Mouse (Mus musculus) ES-E14 (cell line): ENCODE data around the gene Ankrd9. TPM values are rescaled to one million over a fixed set of nuclear protein-coding genes. Genes with fewer than 3 reads are reported as not detected.

Experiments used
- DNase-seq: peaks from one replicate; pipeline ENCODE4 v3.0.0-alpha.2; 2013; ENCODE audit warnings: low read depth, low spot score
- H3K27ac ChIP-seq: 2 replicates; pipeline ENCODE4 v1.5.1; 2012; ENCODE audit warnings: low read depth, mild to moderate bottlenecking, low read length, moderate library complexity, mixed read lengths; ENCODE audit not compliant: poor library complexity, insufficient read depth, severe bottlenecking
- H3K36me3 ChIP-seq: 2 replicates; pipeline ENCODE4 v1.6.1; 2012; ENCODE audit warnings: mild to moderate bottlenecking, low read length, moderate library complexity, mixed read lengths; ENCODE audit not compliant: control insufficient read depth, poor library complexity, insufficient read depth, severe bottlenecking
- H3K4me1 ChIP-seq, 2 experiments: fragments of 150-350 bp in 1 of 2; sonication (generic) in 1 of 2; 2 replicates each; pipeline ENCODE4 v1.6.1; 2012; ENCODE audit warnings: low read length in 2 of 2, mild to moderate bottlenecking in 1 of 2, mixed read lengths in 1 of 2; ENCODE audit not compliant: control insufficient read depth in 2 of 2, insufficient read depth in 2 of 2, poor library complexity in 1 of 2
- H3K4me3 ChIP-seq, 2 experiments: fragments of 150-350 bp in 1 of 2; sonication (generic) in 1 of 2; 2 replicates each; pipeline ENCODE4 v1.5.1; 2012; ENCODE audit warnings: low read length in 2 of 2, low read depth in 1 of 2, mild to moderate bottlenecking in 1 of 2, mixed read lengths in 1 of 2; ENCODE audit not compliant: insufficient read depth in 1 of 2, poor library complexity in 1 of 2, severe bottlenecking in 1 of 2
- H3K9ac ChIP-seq: 2 replicates; pipeline ENCODE4 v1.6.1; 2012; ENCODE audit warnings: low read depth, mild to moderate bottlenecking, low read length, mixed read lengths; ENCODE audit not compliant: poor library complexity, insufficient read depth, severe bottlenecking
- H3K9me3 ChIP-seq: fragments of 150-350 bp; sonication (generic); 2 replicates; pipeline ENCODE4 v1.6.1; 2012; ENCODE audit warnings: low read depth, mild to moderate bottlenecking, low read length; ENCODE audit not compliant: control insufficient read depth, insufficient read depth
- CHD2 ChIP-seq: IDR thresholded peaks from 2 replicates; pipeline ENCODE4 v1.6.1; 2014; ENCODE audit warnings: mild to moderate bottlenecking, low read depth, low read length, inconsistent platforms
- HCFC1 ChIP-seq: IDR thresholded peaks from 2 replicates; pipeline ENCODE4 v1.6.1; 2012; ENCODE audit warnings: low read length, inconsistent platforms, borderline replicate concordance; ENCODE audit not compliant: insufficient read depth
- MAFK ChIP-seq: IDR thresholded peaks from 2 replicates; pipeline ENCODE4 v1.6.1; 2014; ENCODE audit warnings: mild to moderate bottlenecking, low read depth, low read length, inconsistent platforms; ENCODE audit not compliant: insufficient read depth
- ZC3H11A ChIP-seq: IDR thresholded peaks from 2 replicates; pipeline ENCODE4 v1.6.1; 2012; ENCODE audit warnings: low read depth, mild to moderate bottlenecking, inconsistent platforms, low read length, borderline replicate concordance
- ZNF384 ChIP-seq: IDR thresholded peaks from 2 replicates; pipeline ENCODE4 v1.6.1; 2012; ENCODE audit warnings: low read depth, low read length, inconsistent platforms
- in situ Hi-C, 2 experiments: fragments of 600-800 bp; cut with MboI; formaldehyde crosslinking; loops; one replicate each; pipeline ENCODE4 v1.15.1; 2025; ENCODE audit warnings: low sequenced_read_pairs in 2 of 2, inconsistent platforms in 1 of 2; ENCODE audit not compliant: unreplicated experiment in 2 of 2
- total RNA-seq: library from RNA; depleted of rRNA; stranded (reverse); fragments of 300-350 nt; gene quantifications from 2 replicates; pipeline ENCODE4 v1.2.3, GENCODE M21; 2012

Ankrd9 gene
- total RNA-seq, 1 experiment: 12.4 TPM

- in situ Hi-C loops: no loop called here
- no peak for TF ChIP-seq MAFK
- TF ChIP-seq HCFC1: no peak
- TF ChIP-seq ZC3H11A: no peak
- no peak for TF ChIP-seq CHD2
- TF ChIP-seq ZNF384: no peak
- no peak for DNase-seq
- Histone ChIP-seq H3K27ac (peak overlapping the region; percentile 6; the same call in 1 of the 2 replicates), H3K9me3 (no peaks in the 10 kb centered on the region; the same call in 1 of the 2 replicates), H3K9ac (no peak overlapping the region), H3K4me1 (peaks cover 0 to 2% of the 10 kb centered on the region in 2 experiments; a peak in 1 of 4 replicates), H3K4me3 (no peak overlapping the region), H3K36me3 (peaks cover 2% of the 10 kb centered on the region; the same call in 1 of the 2 replicates)
Observed at GRCm38 (mm10) chr12:110940869-110941268, 38.0 kb downstream of the Ankrd9 start.

DNA sequence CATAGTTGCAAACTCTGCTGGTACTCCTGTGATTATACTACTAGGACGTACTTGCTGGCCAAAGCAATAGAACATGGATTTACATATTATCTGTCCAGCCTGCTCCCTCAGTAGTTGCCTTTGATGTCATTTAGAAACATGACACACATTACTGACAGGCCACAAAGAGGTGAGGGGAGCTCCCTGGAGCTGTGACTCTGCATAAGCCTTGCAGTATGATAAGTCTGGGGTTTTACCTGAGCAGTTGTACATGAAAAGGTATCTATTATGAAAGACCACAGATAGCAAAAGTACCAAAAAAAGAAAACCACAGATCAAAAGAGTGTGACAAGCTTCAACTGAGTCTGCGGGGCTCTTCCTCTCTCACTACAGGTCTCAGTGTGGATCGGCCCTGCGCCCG is 39.5 kb downstream of the Ankrd9 start:
- Histone ChIP-seq H3K4me1 (peaks cover 0 to 2% of the 10 kb centered on the region in 2 experiments; a peak in 1 of 4 replicates), H3K4me3 (no peak overlapping the region), H3K36me3 (peaks cover 2% of the 10 kb centered on the region; the same call in 1 of the 2 replicates), H3K9me3 (no peaks in the 10 kb centered on the region; the same call in 1 of the 2 replicates), H3K27ac (no peak overlapping the region), H3K9ac (no peak overlapping the region)
- no peak for DNase-seq
- in situ Hi-C loops: no loop called here
- TF ChIP-seq MAFK (no peak), CHD2 (no peak), ZC3H11A (no peak), ZNF384 (no peak), HCFC1 (no peak)

GRCm38 (mm10) chr12:110937496-110937895 is 41.3 kb downstream of the Ankrd9 start:
- Histone ChIP-seq H3K9me3 (no peaks in the 10 kb centered on the region; the same call in 1 of the 2 replicates), H3K9ac (no peak overlapping the region), H3K4me1 (peaks cover 0 to 2% of the 10 kb centered on the region in 2 experiments; a peak in 1 of 4 replicates), H3K4me3 (no peak overlapping the region), H3K36me3 (peaks cover 12% of the 10 kb centered on the region; the same call in 1 of the 2 replicates), H3K27ac (no peak overlapping the region)
- in situ Hi-C loops: no loop called here
- no peak for DNase-seq
- TF ChIP-seq HCFC1 (no peak), MAFK (no peak), ZC3H11A (no peak), CHD2 (no peak), ZNF384 (no peak)

- H3K4me1 ChIP-seq: peaks cover 0 to 2% of the 10 kb centered on the region in 2 experiments; a peak in 1 of 4 replicates
- no peak for TF ChIP-seq HCFC1
- TF ChIP-seq ZC3H11A: peak; percentile 74
- TF ChIP-seq MAFK: no peak
- TF ChIP-seq CHD2: peak; percentile 33; the same call in 1 of the 2 replicates
- TF ChIP-seq ZNF384: no peak
- no peaks in the 10 kb centered on the region; the same call in 1 of the 2 replicates for H3K9me3 ChIP-seq
- H3K27ac ChIP-seq: no peak overlapping the region
- H3K36me3 ChIP-seq: peaks cover 13% of the 10 kb centered on the region; the same call in 1 of the 2 replicates
- no peak overlapping the region for H3K4me3 ChIP-seq
- DNase-seq: peak; percentile 51
- H3K9ac ChIP-seq: no peak overlapping the region
- in situ Hi-C loops: no loop called here
Observed at GRCm38 (mm10) chr12:110935983-110936620, 42.7 kb downstream of the Ankrd9 start.
